Mouse (Mus musculus) lung, embryonic 15.5 days (tissue): Measurements from ENCODE around the gene Map1b. TPM values are rescaled to one million over a fixed set of nuclear protein-coding genes. Genes with fewer than 3 reads are reported as not detected.
A peak's percentile ranks its signal among the peaks of the same experiment; 100 is the strongest.

Experiments used
- ATAC-seq: fragments of 200-750 bp; cut with Nextera tagmentation; 2 replicates; pipeline ENCODE4 v1.8.0; 2017; ENCODE audit warnings: moderate number of reproducible peaks, borderline replicate concordance; ENCODE audit not compliant: low FRiP score, low TSS enrichment; ENCODE audit errors: extremely low read depth
- H3K27ac ChIP-seq: fragments of 300-500 bp; sonication (generic); 2 replicates; pipeline ENCODE4 v1.5.1; 2015; ENCODE audit warnings: moderate library complexity, mild to moderate bottlenecking, inconsistent platforms
- H3K27me3 ChIP-seq: fragments of 300-500 bp; sonication (generic); 2 replicates; pipeline ENCODE4 v1.6.1; 2015; ENCODE audit warnings: inconsistent platforms
- H3K36me3 ChIP-seq: fragments of 300-500 bp; sonication (generic); 2 replicates; pipeline ENCODE4 v1.6.1; 2015; ENCODE audit warnings: inconsistent platforms
- H3K4me1 ChIP-seq: fragments of 300-500 bp; sonication (generic); 2 replicates; pipeline ENCODE4 v1.6.1; 2015; ENCODE audit warnings: inconsistent platforms
- H3K4me2 ChIP-seq: fragments of 300-500 bp; sonication (generic); 2 replicates; pipeline ENCODE4 v1.6.1; 2015; ENCODE audit warnings: inconsistent platforms, mild to moderate bottlenecking, moderate library complexity
- H3K4me3 ChIP-seq: fragments of 300-500 bp; sonication (generic); 2 replicates; pipeline ENCODE4 v1.5.1; 2015; ENCODE audit warnings: mild to moderate bottlenecking, inconsistent platforms
- H3K9ac ChIP-seq: fragments of 300-500 bp; sonication (generic); 2 replicates; pipeline ENCODE4 v1.6.1; 2015; ENCODE audit warnings: inconsistent platforms
- H3K9me3 ChIP-seq: fragments of 300-500 bp; sonication (generic); 2 replicates; pipeline ENCODE4 v1.6.1; 2016; ENCODE audit warnings: inconsistent platforms
- WGBS: fragments of 180-500 bp; shearing (Covaris S2); methylation state at CpG from one replicate; pipeline ENCODE4 v1.1.7; 2015; 5-methylcytosine and 5-hydroxymethylcytosine counted together
- polyA plus RNA-seq: library from polyadenylated mRNA; unstranded; fragments of >200 nt; fragmentation: Nextera tagmentation; extraction: Ambion mirVana; gene quantifications from 2 replicates; pipeline ENCODE4 v1.2.1, GENCODE M21; 2015

Map1b gene
- polyA plus RNA-seq, 1 experiment from 2014 or later = 76.4 TPM

DNA sequence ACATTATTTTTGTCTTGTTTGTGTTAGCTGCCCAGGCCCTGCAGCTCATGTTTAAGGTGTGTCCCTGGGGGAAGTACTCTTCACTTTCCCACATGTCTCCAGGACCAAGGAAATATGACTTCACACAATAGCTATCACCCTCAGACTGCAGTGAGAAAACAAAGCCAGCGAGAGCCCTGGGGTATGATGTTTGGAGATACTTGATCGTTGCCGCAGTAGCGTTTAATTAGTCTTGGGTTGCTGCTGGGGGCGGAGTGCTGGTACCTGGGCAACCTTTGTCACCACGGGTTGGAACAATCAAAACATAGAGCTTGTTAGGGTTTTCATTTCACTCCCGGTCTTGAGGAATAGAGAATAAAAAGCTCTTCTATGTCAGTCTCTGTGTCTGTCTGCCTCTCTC lies 14.9 kb downstream of the Map1b start:
- ATAC-seq = no peak
- H3K27ac ChIP-seq = no peak overlapping the region
- no peak overlapping the region for H3K4me2 ChIP-seq
- no peaks in the 10 kb centered on the region for H3K36me3 ChIP-seq
- WGBS = 59% methylated on average over 7 of the region's 7 CpGs
- H3K4me3 ChIP-seq = no peak overlapping the region
- H3K9me3 ChIP-seq = no peaks in the 10 kb centered on the region
- peaks cover 27% of the 10 kb centered on the region for H3K4me1 ChIP-seq
- H3K9ac ChIP-seq = no peak overlapping the region
- H3K27me3 ChIP-seq = no peaks in the 10 kb centered on the region

DNA sequence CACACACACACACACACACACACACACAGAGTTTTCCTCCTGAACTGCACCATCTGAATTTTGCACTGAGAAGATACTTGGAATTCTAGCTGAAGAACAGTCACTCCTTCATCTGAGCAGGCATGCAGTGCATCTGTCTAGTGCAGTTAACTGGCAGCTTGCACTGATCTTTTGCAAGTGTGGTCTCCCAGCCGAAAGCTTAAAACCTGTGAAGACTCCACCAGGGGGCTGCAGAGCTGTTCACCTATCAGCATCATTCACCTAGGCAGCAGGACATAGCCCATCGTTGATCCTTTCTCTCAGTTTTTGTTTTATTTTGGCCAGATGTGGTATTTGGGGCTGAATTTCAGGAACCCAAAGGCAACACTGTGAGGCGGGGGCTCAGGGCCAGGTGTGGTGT lies 15.7 kb downstream of the Map1b start:
- Histone ChIP-seq H3K4me2 (no peak overlapping the region), H3K9ac (no peak overlapping the region), H3K27me3 (no peaks in the 10 kb centered on the region), H3K27ac (no peak overlapping the region), H3K9me3 (no peaks in the 10 kb centered on the region), H3K36me3 (no peaks in the 10 kb centered on the region), H3K4me3 (no peak overlapping the region), H3K4me1 (peaks cover 21% of the 10 kb centered on the region)
- ATAC-seq = no peak
- WGBS = 71% methylated on average over 3 of the region's 3 CpGs

DNA sequence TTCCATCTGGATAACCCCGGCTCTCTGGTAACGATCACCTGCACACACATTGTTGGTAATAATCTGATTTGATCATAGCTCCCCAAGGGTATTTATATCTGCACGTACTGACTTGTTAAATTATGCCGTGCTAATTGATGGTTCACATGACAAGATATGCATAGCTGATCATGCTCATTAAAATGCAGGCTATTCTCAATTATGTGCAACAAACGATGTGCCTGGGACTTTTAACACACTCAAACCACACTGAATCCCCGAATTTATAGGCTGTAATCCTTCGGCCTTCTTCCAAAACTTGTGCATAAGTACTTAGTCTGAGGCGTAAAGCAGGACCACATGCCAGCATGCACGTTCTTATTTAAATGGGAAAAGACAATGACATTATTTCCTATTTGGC lies 16.6 kb downstream of the Map1b start:
- no peak overlapping the region for H3K9ac ChIP-seq
- H3K27ac ChIP-seq = no peak overlapping the region
- no peak for ATAC-seq
- H3K36me3 ChIP-seq = no peaks in the 10 kb centered on the region
- no peak overlapping the region for H3K4me2 ChIP-seq
- WGBS = 81% methylated on average over 9 of the region's 9 CpGs
- H3K27me3 ChIP-seq = no peaks in the 10 kb centered on the region
- no peaks in the 10 kb centered on the region for H3K9me3 ChIP-seq
- no peak overlapping the region for H3K4me3 ChIP-seq
- peaks cover 16% of the 10 kb centered on the region for H3K4me1 ChIP-seq

DNA sequence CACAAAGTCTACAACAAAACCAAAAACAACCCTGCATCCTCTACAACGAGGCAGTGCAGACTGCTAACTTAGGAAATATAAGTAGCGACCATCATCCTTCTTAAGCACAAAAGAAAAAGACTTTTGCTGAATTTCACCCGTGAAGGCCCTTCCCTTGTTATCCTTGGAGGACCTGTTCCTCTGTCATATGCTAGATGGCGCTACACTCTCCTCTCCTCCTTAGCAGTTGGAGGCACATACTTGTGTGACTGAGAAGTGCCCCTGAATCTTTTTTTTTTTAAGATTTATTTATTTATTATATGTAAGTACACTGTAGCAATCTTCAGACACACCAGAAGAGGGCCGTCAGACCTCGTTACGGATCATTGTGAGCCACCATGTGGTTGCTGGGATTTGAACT lies 20.2 kb downstream of the Map1b start:
- H3K9me3 ChIP-seq = no peaks in the 10 kb centered on the region
- no peak overlapping the region for H3K4me2 ChIP-seq
- H3K27me3 ChIP-seq = no peaks in the 10 kb centered on the region
- ATAC-seq = no peak
- no peak overlapping the region for H3K27ac ChIP-seq
- no peaks in the 10 kb centered on the region for H3K36me3 ChIP-seq
- no peak overlapping the region for H3K4me3 ChIP-seq
- 82% methylated on average over 7 of the region's 7 CpGs for WGBS
- no peaks in the 10 kb centered on the region for H3K4me1 ChIP-seq
- no peak overlapping the region for H3K9ac ChIP-seq

DNA sequence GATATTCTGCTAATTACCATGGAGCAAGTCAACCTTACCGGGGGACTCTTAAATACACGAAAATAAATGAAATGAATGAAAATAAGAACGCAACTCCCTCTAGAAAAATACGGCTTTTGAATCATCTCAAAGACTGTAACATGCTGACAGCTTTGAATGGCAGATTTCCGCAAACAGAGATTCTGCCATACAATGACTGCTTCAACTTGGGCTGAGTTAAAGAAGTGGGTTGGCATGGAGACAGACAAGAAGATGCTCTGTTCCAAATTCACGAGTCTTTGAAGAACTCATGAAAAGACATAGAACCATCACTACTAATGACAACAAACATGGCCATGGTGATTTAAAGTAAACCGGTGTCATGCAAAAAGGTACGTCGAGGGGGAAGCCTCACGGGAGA lies 21.9 kb downstream of the Map1b start:
- H3K4me3 ChIP-seq = no peak overlapping the region
- H3K4me2 ChIP-seq = no peak overlapping the region
- no peak for ATAC-seq
- no peak overlapping the region for H3K27ac ChIP-seq
- 85% methylated on average over 10 of the region's 10 CpGs for WGBS
- no peaks in the 10 kb centered on the region for H3K9me3 ChIP-seq
- no peaks in the 10 kb centered on the region for H3K36me3 ChIP-seq
- no peaks in the 10 kb centered on the region for H3K4me1 ChIP-seq
- no peaks in the 10 kb centered on the region for H3K27me3 ChIP-seq
- H3K9ac ChIP-seq = no peak overlapping the region

DNA sequence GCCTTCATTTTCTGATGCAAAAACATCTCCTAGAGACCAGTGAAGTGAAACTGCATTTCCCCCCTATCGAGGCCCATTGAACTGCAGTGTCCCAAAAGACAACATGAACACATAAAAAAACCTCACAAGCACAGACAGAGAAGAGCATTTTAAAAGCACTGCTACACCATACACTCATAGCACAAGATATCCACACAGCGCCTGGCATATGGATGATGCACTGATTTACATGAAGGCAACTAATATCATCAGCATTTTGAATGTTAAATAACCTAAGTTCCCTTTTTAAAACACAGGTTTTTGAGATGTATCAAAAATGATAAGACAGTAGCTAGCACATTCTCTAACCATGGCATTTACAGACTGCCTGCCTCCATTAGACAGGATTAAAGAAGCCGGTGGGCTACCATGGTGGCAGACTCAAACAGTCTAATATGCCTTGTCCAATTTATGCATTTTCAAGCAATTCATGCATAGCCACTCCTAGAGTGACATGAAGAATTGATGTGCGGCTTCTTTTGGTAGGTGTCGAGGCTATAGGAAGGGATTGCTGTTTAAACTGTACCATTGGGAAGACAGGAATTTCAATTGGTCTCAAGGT lies 22.9 kb downstream of the Map1b start:
- Histone ChIP-seq H3K27ac (no peak overlapping the region), H3K36me3 (no peaks in the 10 kb centered on the region), H3K9ac (no peak overlapping the region), H3K27me3 (no peaks in the 10 kb centered on the region), H3K4me1 (no peaks in the 10 kb centered on the region), H3K4me2 (no peak overlapping the region), H3K4me3 (no peak overlapping the region), H3K9me3 (no peaks in the 10 kb centered on the region)
- WGBS = 86% methylated on average over 5 of the region's 5 CpGs
- ATAC-seq = no peak

DNA sequence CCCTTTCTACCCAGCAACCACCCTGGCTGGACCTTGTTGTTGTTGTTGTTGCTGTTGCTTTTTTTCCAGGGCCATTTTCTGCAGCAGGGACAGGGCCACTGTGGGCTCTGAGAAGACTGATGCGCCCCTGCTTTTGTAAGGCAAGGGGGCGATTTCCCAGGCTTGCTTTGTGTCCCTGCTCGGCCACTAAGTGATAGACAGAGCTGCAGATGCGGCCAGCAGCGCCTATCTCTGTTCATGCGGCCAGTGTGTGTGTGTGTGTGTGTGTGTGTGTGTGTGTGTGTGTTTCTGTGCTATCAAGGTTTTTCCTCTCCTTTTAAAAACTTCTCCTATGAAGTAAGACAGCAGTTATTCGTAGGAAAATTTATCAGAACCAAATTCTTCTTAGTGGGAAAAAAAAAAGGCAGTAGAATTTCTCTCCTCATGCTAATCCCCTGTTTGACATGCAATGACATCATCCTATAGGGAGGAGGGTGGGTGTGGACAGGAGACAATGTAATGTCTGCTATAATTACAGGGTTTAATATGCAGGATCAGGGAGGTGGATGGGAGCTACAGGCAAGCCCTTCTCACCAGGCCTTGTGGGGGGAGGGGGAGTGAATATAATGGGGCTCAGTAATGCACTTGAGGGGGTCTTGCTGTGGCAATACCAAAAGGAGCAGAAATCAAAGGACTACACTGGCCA lies 23.6 kb downstream of the Map1b start:
- H3K9ac ChIP-seq = no peak overlapping the region
- H3K4me3 ChIP-seq = no peak overlapping the region
- no peak overlapping the region for H3K4me2 ChIP-seq
- H3K27me3 ChIP-seq = no peaks in the 10 kb centered on the region
- no peaks in the 10 kb centered on the region for H3K36me3 ChIP-seq
- H3K4me1 ChIP-seq = no peaks in the 10 kb centered on the region
- 45% methylated on average over 7 of the region's 7 CpGs for WGBS
- H3K27ac ChIP-seq = no peak overlapping the region
- H3K9me3 ChIP-seq = no peaks in the 10 kb centered on the region
- ATAC-seq = no peak

DNA sequence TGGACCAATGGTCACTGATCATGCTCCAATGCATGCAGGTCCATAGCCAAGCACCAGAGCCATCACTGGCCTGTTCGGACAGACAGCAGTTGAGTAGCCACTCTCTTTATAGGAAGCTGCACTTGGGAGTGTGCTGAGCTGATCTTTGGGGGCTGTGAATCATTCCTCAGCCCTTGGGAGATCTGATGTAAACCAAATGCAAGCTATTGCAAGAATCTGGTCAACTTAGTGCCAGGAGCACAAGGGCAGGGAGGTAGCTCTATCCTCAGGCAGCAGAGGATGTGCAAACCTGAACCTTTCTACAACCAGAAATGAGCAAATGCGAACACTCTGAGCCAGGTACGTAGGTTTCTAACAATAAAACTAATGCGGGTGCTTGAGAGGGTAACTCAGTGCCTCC lies 26.3 kb downstream of the Map1b start:
- whole genome bisulfite sequencing = 92% methylated on average over 4 of the region's 4 CpGs
- ATAC-seq = no peak

DNA sequence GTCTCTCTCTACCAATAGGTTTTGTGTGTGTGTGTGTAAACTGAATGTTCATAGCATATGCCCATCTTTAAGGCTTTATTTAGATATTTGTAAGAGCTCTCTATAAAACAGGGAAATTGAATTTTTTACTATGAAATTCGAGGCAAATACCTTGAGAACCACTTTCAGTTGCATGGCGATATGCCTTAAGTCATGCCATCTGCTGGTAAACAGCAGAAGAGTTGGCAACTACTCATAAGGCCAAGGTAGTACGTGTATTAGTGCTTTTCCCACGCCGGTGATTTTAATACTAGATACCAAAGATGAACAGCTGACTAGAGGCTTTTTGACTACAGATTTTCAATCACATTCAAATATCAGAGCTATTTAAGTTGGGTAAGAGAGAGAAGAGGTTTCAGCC lies 27.2 kb downstream of the Map1b start:
- WGBS = 89% methylated on average over 5 of the region's 5 CpGs
- no peak for ATAC-seq

More for the DNA sequence above, 26.3 kb downstream of the Map1b start:
- Histone ChIP-seq H3K9me3 (no peaks in the 10 kb centered on the region), H3K4me3 (no peak overlapping the region), H3K27me3 (no peaks in the 10 kb centered on the region), H3K9ac (no peak overlapping the region), H3K4me1 (peaks cover 6% of the 10 kb centered on the region), H3K27ac (no peak overlapping the region), H3K36me3 (no peaks in the 10 kb centered on the region), H3K4me2 (no peak overlapping the region)

DNA sequence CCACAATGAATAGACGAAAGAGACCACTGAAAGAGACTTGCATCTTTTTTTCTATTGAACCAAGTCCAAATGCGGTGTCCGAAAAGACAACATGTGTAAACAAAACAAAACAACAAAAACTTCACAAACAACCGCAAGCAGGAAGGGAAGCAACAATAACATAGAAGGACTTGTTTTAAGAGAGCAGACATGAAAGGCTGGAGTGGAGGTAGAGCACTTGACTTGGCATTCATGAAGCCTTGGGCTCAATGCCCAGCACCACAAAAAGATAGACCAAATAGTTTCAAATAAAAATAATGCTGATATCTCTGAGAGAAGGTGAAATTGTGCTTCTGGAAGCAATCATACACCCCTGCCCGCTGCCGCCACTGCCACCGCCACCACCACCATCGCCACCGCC lies 30.5 kb downstream of the Map1b start:
- Histone ChIP-seq H3K27ac (0 out of 2 replicates have a peak overlapping the region, but pooled peaks have one; percentile 7), H3K4me2 (no peak overlapping the region), H3K9me3 (no peaks in the 10 kb centered on the region), H3K36me3 (no peaks in the 10 kb centered on the region), H3K4me1 (peaks cover 17% of the 10 kb centered on the region), H3K27me3 (no peaks in the 10 kb centered on the region), H3K4me3 (no peak overlapping the region), H3K9ac (no peak overlapping the region)
- no peak for ATAC-seq
- WGBS = 93% methylated on average over 9 of the region's 9 CpGs

More for the DNA sequence above, 27.2 kb downstream of the Map1b start:
- Histone ChIP-seq H3K27ac (no peak overlapping the region), H3K4me3 (no peak overlapping the region), H3K36me3 (no peaks in the 10 kb centered on the region), H3K9me3 (no peaks in the 10 kb centered on the region), H3K4me1 (peaks cover 10% of the 10 kb centered on the region), H3K9ac (no peak overlapping the region), H3K27me3 (no peaks in the 10 kb centered on the region), H3K4me2 (no peak overlapping the region)

DNA sequence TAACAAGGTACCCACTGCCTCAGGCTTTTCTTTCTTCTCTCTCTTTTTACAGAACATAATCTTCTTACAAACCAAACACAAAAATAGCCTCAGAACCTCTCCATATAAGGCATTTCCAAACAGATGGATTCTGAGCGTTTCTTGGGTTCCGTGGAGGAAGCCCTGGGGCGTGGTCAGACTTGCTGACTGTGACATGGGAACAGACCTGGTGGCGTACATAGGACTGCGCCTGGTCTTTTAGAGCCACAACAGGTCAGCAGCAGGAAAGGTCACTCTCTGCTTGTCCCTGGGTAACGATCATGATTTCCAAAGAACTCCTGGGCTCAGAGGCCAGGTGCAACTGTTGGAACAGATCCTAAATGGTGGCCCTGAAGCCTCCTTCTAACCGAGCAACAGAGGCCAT lies 31.0 kb downstream of the Map1b start:
- Histone ChIP-seq H3K4me3 (no peak overlapping the region), H3K27ac (0 out of 2 replicates have a peak overlapping the region, but pooled peaks have one; percentile 7), H3K9ac (no peak overlapping the region), H3K27me3 (no peaks in the 10 kb centered on the region), H3K36me3 (no peaks in the 10 kb centered on the region), H3K9me3 (no peaks in the 10 kb centered on the region), H3K4me2 (no peak overlapping the region), H3K4me1 (peaks cover 17% of the 10 kb centered on the region)
- ATAC-seq = no peak
- WGBS = 62% methylated on average over 7 of the region's 7 CpGs

DNA sequence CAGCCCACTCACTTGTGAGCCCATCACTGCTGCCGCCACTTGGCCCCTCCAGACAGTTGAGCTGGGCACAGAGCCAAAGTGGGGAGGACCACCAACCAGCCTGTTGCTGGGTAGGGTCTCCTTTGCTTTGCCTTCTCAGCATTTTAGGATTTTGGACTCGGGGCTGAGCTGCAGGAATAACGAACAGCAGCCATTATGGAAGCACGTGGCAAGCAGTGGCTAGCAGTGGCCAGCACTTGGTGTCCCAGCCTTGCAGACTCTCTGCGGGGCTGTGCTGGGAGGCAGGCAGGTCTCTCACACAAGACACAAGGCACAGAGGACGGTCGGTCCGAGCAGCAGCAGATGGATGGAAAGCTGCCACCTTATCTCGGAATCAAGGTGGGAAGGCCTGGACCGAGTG lies 31.4 kb downstream of the Map1b start:
- Histone ChIP-seq H3K4me1 (peaks cover 17% of the 10 kb centered on the region), H3K36me3 (no peaks in the 10 kb centered on the region), H3K27ac (0 out of 2 replicates have a peak overlapping the region, but pooled peaks have one; percentile 13), H3K27me3 (no peaks in the 10 kb centered on the region), H3K9me3 (no peaks in the 10 kb centered on the region), H3K4me3 (no peak overlapping the region), H3K4me2 (no peak overlapping the region), H3K9ac (no peak overlapping the region)
- whole genome bisulfite sequencing = 68% methylated on average over 10 of the region's 10 CpGs
- ATAC-seq = no peak
